Mouse (Mus musculus) intestine, postnatal 0 days (tissue): ENCODE results near the gene Rere. TPM values are rescaled to one million over a fixed set of nuclear protein-coding genes. Genes with fewer than 3 reads are reported as not detected.
"Not testable (repeated sequence)": the region's sequence is repeated elsewhere in the genome, so short reads cannot be mapped to it uniquely, and the experiment has no call there.

Experiments
- ATAC-seq: fragments of 200-750 bp; cut with Nextera tagmentation; 2 replicates; pipeline ENCODE4 v1.8.0; 2017; ENCODE audit warnings: mild to moderate bottlenecking, moderate TSS enrichment, moderate library complexity
- H3K27ac ChIP-seq: fragments of 300-500 bp; sonication (generic); 2 replicates; pipeline ENCODE4 v1.5.1; 2014; ENCODE audit warnings: mild to moderate bottlenecking, low read depth, low read length, moderate library complexity
- H3K27me3 ChIP-seq: fragments of 300-500 bp; sonication (generic); replicated peaks from 2 replicates; pipeline ENCODE4 v1.6.1; 2014; ENCODE audit warnings: low read length, mixed read lengths; ENCODE audit not compliant: control insufficient read depth, insufficient read depth
- H3K36me3 ChIP-seq: fragments of 300-500 bp; sonication (generic); 2 replicates; pipeline ENCODE4 v1.6.1; 2014; ENCODE audit warnings: mild to moderate bottlenecking, moderate library complexity; ENCODE audit not compliant: control insufficient read depth, insufficient read depth
- H3K4me1 ChIP-seq: fragments of 300-500 bp; sonication (generic); replicated peaks from 2 replicates; pipeline ENCODE4 v1.6.1; 2014; ENCODE audit warnings: antibody characterized with exemption, low read length, mixed read lengths; ENCODE audit not compliant: control insufficient read depth, insufficient read depth
- H3K4me2 ChIP-seq: fragments of 300-500 bp; sonication (generic); replicated peaks from 2 replicates; pipeline ENCODE4 v1.6.1; 2014; ENCODE audit warnings: low read depth, mild to moderate bottlenecking, moderate library complexity
- H3K4me3 ChIP-seq: fragments of 300-500 bp; sonication (generic); 2 replicates; pipeline ENCODE4 v1.5.1; 2014; ENCODE audit warnings: low read depth, low read length
- H3K9ac ChIP-seq: fragments of 300-500 bp; sonication (generic); 2 replicates; pipeline ENCODE4 v1.6.1; 2014; ENCODE audit warnings: mild to moderate bottlenecking, low read depth, low read length
- H3K9me3 ChIP-seq: fragments of 300-500 bp; sonication (generic); 2 replicates; pipeline ENCODE4 v1.6.1; 2016; ENCODE audit warnings: mixed run types; ENCODE audit not compliant: control insufficient read depth
- CTCF ChIP-seq: sonication (generic); IDR thresholded peaks from 2 replicates; pipeline ENCODE4 v1.5.1; 2016; ENCODE audit warnings: low read depth, mild to moderate bottlenecking, control low read depth, antibody characterized with exemption, moderate library complexity
- WGBS: fragments of 180-500 bp; shearing (Covaris S2); extraction: QIAGEN DNeasy Blood & Tissue Kit; methylation state at CpG from one replicate; pipeline ENCODE4 v1.1.7; 2014; 5-methylcytosine and 5-hydroxymethylcytosine counted together
- polyA plus RNA-seq: library from polyadenylated mRNA; unstranded; fragments of >200 nt; fragmentation: Nextera tagmentation; extraction: Ambion mirVana; gene quantifications from 2 replicates; pipeline ENCODE4 v1.2.1, GENCODE M21; 2015

The Rere gene
- polyA plus RNA-seq, 1 experiment from 2014 or later: 22.4 TPM

DNA sequence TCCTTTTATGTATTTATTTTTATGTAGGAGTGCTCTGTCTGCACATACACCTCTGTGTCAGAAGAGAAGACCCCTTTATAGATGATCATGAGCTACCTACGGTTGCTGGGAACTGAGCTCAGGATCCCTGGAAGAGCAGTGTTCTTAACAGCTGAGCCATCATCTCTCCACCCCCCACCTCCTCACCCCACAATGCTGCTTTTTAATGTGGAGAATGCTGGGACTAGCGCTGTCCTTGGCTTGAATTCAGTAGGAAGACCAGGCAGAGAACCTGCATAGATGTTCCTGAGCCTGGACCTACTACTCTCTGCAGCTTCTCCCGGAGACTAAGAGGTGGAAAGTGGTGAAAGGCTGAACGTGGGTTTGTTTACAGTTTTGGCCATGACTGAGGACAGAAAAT lies 269.9 kb downstream of the Rere start:
- Histone ChIP-seq H3K4me1 (0 out of 2 replicates have a peak, but pooled peaks cover 3% of the 10 kb centered on the region), H3K9me3 (no peaks in the 10 kb centered on the region), H3K36me3 (peaks cover 15% of the 10 kb centered on the region; the same call in 1 of the 2 replicates), H3K27ac (no peak overlapping the region), H3K4me3 (no peak overlapping the region), H3K4me2 (no peak overlapping the region), H3K9ac (no peak overlapping the region), H3K27me3 (no peaks in the 10 kb centered on the region)
- ATAC-seq: no peak
- 62% methylated on average over 4 of the region's 4 CpGs for WGBS
- no peak for TF ChIP-seq CTCF

DNA sequence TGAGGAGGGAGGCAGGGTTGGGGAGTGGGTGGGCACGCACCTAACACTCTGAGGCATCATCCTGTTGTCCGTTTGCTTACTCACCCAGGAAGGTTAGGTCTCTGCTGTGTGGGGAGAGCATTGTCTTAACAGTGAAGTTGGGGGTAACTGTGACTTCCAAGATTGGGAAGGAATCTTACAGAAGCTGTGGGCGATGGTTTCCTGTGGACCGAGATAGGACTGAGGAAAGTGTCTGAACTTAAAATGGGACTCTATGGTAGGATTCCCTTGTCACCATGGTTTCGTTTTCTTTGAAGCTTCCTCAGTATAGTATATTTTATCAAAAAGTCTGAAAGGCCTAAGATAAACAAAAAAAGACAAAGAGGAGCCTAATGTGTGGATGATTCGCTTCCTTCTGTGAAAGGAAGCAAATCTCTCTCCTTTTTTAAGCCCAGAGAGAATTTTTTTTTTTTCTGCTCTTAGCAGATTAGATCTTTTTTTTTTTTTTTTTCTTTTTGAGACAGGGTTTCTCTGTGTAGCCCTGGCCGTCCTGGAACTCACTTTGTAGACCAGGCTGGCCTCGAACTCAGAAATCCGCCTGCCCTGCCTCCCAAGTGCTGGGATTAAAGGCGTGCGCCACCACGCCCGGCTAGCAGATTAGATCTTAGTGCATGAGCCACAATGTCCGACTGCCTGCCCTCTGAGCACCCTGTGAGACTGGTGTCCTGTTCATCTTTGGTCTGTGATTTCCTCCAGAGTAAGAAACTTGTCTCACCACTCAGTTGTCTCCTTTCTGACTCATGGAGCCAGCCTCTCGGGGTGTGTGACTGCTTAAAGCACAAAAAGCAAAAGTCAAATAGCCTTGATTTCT lies 271.5 kb downstream of the Rere start:
- no peak for TF ChIP-seq CTCF
- Histone ChIP-seq H3K4me2 (no peak overlapping the region), H3K9ac (no peak overlapping the region), H3K4me1 (peaks cover 8% of the 10 kb centered on the region; the same call in 1 of the 2 replicates), H3K27ac (no peak overlapping the region), H3K4me3 (no peak overlapping the region), H3K36me3 (peaks cover 10% of the 10 kb centered on the region; the same call in 1 of the 2 replicates), H3K9me3 (no peaks in the 10 kb centered on the region), H3K27me3 (no peaks in the 10 kb centered on the region)
- no peak for ATAC-seq
- WGBS: 76% methylated on average over 15 of the region's 15 CpGs

GRCm38 (mm10) chr4:150555783-150556182 lies 274.3 kb downstream of the Rere start:
- H3K4me3 ChIP-seq: no peak overlapping the region
- no peak overlapping the region for H3K9ac ChIP-seq
- ATAC-seq: no peak
- peaks cover 8% of the 10 kb centered on the region; the same call in 1 of the 2 replicates for H3K4me1 ChIP-seq
- H3K27ac ChIP-seq: no peak overlapping the region
- no peak overlapping the region for H3K4me2 ChIP-seq
- H3K36me3 ChIP-seq: no peaks in the 10 kb centered on the region
- H3K27me3 ChIP-seq: no peaks in the 10 kb centered on the region
- TF ChIP-seq CTCF: peak; percentile 35
- no peaks in the 10 kb centered on the region for H3K9me3 ChIP-seq

GRCm38 (mm10) chr4:150556382-150557221 lies 275.2 kb downstream of the Rere start:
- H3K27ac ChIP-seq: peak overlapping the region; percentile 63
- H3K9ac ChIP-seq: no peak overlapping the region
- no peak overlapping the region for H3K4me3 ChIP-seq
- H3K4me2 ChIP-seq: 0 out of 2 replicates have a peak overlapping the region, but pooled peaks have one; percentile 21
- peak; percentile 71 for ATAC-seq
- no peaks in the 10 kb centered on the region for H3K27me3 ChIP-seq
- H3K9me3 ChIP-seq: no peaks in the 10 kb centered on the region
- H3K36me3 ChIP-seq: no peaks in the 10 kb centered on the region
- no peak for TF ChIP-seq CTCF
- WGBS: 10% methylated on average over 17 of the region's 17 CpGs
- H3K4me1 ChIP-seq: peaks cover 8% of the 10 kb centered on the region; the same call in 1 of the 2 replicates

- not testable (repeated sequence) for H3K4me1 ChIP-seq, H3K4me2 ChIP-seq, H3K9ac ChIP-seq, H3K36me3 ChIP-seq, H3K27ac ChIP-seq, H3K27me3 ChIP-seq, H3K4me3 ChIP-seq, H3K9me3 ChIP-seq
- 0 out of 2 replicates have a peak, but pooled peaks have one; percentile 11 for ATAC-seq
- 64% methylated on average over 3 of the region's 3 CpGs for WGBS
These were observed 275.8 kb downstream of the Rere start for GRCm38 (mm10) chr4:150557289-150557688.

GRCm38 (mm10) chr4:150557976-150558375 lies 276.5 kb downstream of the Rere start:
- Histone ChIP-seq H3K9me3 (no peaks in the 10 kb centered on the region), H3K27ac (no peak overlapping the region), H3K27me3 (no peaks in the 10 kb centered on the region), H3K36me3 (no peaks in the 10 kb centered on the region), H3K9ac (no peak overlapping the region), H3K4me1 (peaks cover 8% of the 10 kb centered on the region; the same call in 1 of the 2 replicates), H3K4me3 (no peak overlapping the region), H3K4me2 (no peak overlapping the region)
- TF ChIP-seq CTCF: no peak
- no peak for ATAC-seq
- 31% methylated on average over 1 of the region's 1 CpGs for WGBS
